Mouse (Mus musculus) stomach, embryonic 16.5 days (tissue): Measurements from ENCODE around the gene Ikbke. TPM values are rescaled to one million over a fixed set of nuclear protein-coding genes. Genes with fewer than 3 reads are reported as not detected.

Experiments used
- ATAC-seq: fragments of 200-750 bp; cut with Nextera tagmentation; 2 replicates; pipeline ENCODE4 v1.8.0; 2017; ENCODE audit warnings: moderate number of reproducible peaks, moderate TSS enrichment; ENCODE audit not compliant: insufficient read depth, low FRiP score
- H3K27ac ChIP-seq: fragments of 300-500 bp; sonication (generic); 2 replicates; pipeline ENCODE4 v1.5.1; 2014; ENCODE audit warnings: low read length
- H3K27me3 ChIP-seq: fragments of 300-500 bp; sonication (generic); 2 replicates; pipeline ENCODE4 v1.6.1; 2014; ENCODE audit warnings: low read length, control low read depth, mixed read lengths; ENCODE audit not compliant: control insufficient read depth, insufficient read depth
- H3K36me3 ChIP-seq: fragments of 300-500 bp; sonication (generic); 2 replicates; pipeline ENCODE4 v1.6.1; 2014; ENCODE audit warnings: low read length; ENCODE audit not compliant: control insufficient read depth, insufficient read depth
- H3K4me1 ChIP-seq: fragments of 300-500 bp; sonication (generic); 2 replicates; pipeline ENCODE4 v1.6.1; 2014; ENCODE audit warnings: low read length, control low read depth, mixed read lengths; ENCODE audit not compliant: control insufficient read depth, insufficient read depth
- H3K4me2 ChIP-seq: fragments of 300-500 bp; sonication (generic); 2 replicates; pipeline ENCODE4 v1.6.1; 2014; ENCODE audit warnings: low read depth, low read length, mixed read lengths
- H3K4me3 ChIP-seq: fragments of 300-500 bp; sonication (generic); replicated peaks from 2 replicates; pipeline ENCODE4 v1.5.1; 2014; ENCODE audit warnings: mild to moderate bottlenecking, low read length
- H3K9ac ChIP-seq: fragments of 300-500 bp; sonication (generic); 2 replicates; pipeline ENCODE4 v1.6.1; 2014; ENCODE audit warnings: low read length
- H3K9me3 ChIP-seq: fragments of 300-500 bp; sonication (generic); replicated peaks from 2 replicates; pipeline ENCODE4 v1.6.1; 2016; ENCODE audit warnings: low read length, control low read depth; ENCODE audit not compliant: control insufficient read depth
- WGBS: fragments of 180-500 bp; shearing (Covaris S2); extraction: QIAGEN DNeasy Blood & Tissue Kit; methylation state at CpG from one replicate; pipeline ENCODE4 v1.1.7; 2014; 5-methylcytosine and 5-hydroxymethylcytosine counted together
- polyA plus RNA-seq: library from polyadenylated mRNA; unstranded; fragments of >200 nt; fragmentation: Nextera tagmentation; extraction: Ambion mirVana; gene quantifications from 2 replicates; pipeline ENCODE4 v1.2.1, GENCODE M21; 2015

Gene Ikbke
- polyA plus RNA-seq, 1 experiment from 2014 or later, result 8.1 TPM

DNA sequence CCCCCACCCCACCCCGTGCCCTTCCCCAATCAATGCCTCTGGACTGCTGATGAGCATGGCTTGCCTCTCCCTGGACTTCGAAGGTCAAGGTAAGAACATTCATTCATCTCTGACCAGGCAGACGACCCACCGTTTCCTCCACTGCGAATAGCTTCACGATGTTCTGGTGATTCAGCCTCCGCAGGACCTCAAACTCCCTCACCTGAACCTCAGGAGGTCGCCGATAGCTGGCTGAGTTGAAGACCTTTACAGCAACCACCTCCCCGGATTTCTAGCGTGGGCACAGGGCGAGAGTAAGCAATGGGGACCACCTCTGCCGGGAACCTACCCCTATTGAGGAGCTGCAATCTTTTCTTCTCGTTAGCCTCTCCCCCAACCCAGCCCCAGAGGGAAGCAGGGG, 3.8 kb downstream of the Ikbke start:
- Histone ChIP-seq H3K4me3 (no peak overlapping the region), H3K9ac (no peak overlapping the region), H3K36me3 (no peaks in the 10 kb centered on the region), H3K27me3 (no peaks in the 10 kb centered on the region), H3K4me1 (peaks cover 25% of the 10 kb centered on the region), H3K9me3 (no peaks in the 10 kb centered on the region), H3K27ac (no peak overlapping the region), H3K4me2 (no peak overlapping the region)
- WGBS, result 60% methylated on average over 14 of the region's 14 CpGs
- ATAC-seq, result no peak

GRCm38 (mm10) chr1:131274725-131275539, 4.5 kb downstream of the Ikbke start:
- H3K27me3 ChIP-seq, result no peaks in the 10 kb centered on the region
- H3K36me3 ChIP-seq, result no peaks in the 10 kb centered on the region
- no peaks in the 10 kb centered on the region for H3K9me3 ChIP-seq
- peaks cover 21% of the 10 kb centered on the region for H3K4me1 ChIP-seq
- ATAC-seq, result peak; percentile 26; the same call in 1 of the 2 replicates
- H3K9ac ChIP-seq, result no peak overlapping the region
- WGBS, result 38% methylated on average over 22 of the region's 22 CpGs
- no peak overlapping the region for H3K4me2 ChIP-seq
- no peak overlapping the region for H3K4me3 ChIP-seq
- no peak overlapping the region for H3K27ac ChIP-seq

DNA sequence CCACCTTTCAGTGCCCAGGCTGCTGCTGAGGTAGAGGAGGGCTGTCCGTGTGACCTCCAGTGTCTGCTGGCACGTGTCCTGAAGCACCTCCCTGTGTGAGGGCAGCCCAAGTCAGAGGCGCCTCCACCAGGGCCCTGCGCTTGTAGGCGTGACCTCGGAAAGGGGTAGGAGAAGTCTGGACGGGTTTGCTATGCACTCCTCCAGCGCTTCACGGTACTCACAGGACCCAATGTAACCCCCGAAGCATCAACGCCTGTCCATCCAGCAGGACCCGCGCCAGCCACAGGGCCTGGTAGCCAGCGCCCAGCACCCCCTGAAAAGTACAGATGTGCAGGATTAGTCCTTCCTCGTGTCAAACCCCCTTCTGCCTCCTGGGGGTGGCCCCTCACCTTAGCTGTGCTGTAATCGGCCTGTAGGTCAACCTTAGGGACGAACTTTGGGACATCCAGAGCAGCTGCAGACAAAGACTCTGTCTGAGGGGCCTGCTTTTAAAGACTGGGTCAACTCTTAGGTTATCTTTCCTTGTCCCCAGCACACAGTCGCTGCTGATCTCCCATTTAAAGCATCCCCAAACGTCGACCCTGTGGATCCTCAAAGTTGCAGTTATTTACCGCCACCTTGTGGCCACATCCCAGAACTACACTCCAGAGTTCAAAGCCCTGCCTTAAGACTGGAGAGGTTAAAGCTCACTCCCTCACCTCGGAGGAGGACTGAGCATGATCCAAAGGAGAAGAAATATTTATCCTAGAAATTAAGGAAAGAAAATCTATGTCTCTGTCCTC, 9.4 kb downstream of the Ikbke start:
- WGBS, result 40% methylated on average over 22 of the region's 22 CpGs
- Histone ChIP-seq H3K9me3 (no peaks in the 10 kb centered on the region), H3K9ac (no peak overlapping the region), H3K4me1 (peaks cover 6% of the 10 kb centered on the region; the same call in 1 of the 2 replicates), H3K27me3 (no peaks in the 10 kb centered on the region), H3K27ac (no peak overlapping the region), H3K4me3 (no peak overlapping the region), H3K4me2 (no peak overlapping the region), H3K36me3 (no peaks in the 10 kb centered on the region)
- peak; percentile 6; the same call in 1 of the 2 replicates for ATAC-seq

GRCm38 (mm10) chr1:131268776-131269175, 10.6 kb downstream of the Ikbke start:
- no peak overlapping the region for H3K27ac ChIP-seq

DNA sequence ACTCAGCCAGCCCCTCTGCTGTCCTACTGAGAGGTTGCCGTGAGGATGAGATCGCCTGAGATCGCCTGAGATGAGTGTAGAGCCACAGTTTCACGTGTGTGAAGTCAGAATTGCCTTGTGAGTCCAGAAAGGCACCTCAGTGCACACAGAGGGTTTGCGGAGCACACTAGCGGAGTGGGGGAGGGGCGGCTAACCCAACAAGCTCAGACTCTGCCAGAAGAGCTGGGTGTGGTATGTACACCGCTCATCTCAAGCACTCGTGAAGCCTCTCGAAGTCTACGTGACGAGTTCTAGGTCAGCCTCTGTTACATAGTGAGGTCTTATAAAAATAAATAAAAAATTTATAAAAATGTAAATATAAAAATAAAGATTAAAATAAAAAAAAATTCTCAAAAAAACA, 15.5 kb downstream of the Ikbke start:
- no peaks in the 10 kb centered on the region for H3K27me3 ChIP-seq
- H3K9ac ChIP-seq, result no peak overlapping the region
- H3K9me3 ChIP-seq, result no peaks in the 10 kb centered on the region
- H3K4me3 ChIP-seq, result no peak overlapping the region
- no peak overlapping the region for H3K27ac ChIP-seq
- no peak overlapping the region for H3K4me2 ChIP-seq
- 65% methylated on average over 12 of the region's 12 CpGs for WGBS
- ATAC-seq, result no peak
- H3K4me1 ChIP-seq, result no peaks in the 10 kb centered on the region
- no peaks in the 10 kb centered on the region for H3K36me3 ChIP-seq

More at GRCm38 (mm10) chr1:131268776-131269175, 10.6 kb downstream of the Ikbke start:
- Histone ChIP-seq H3K36me3 (no peaks in the 10 kb centered on the region), H3K4me2 (no peak overlapping the region), H3K9me3 (no peaks in the 10 kb centered on the region), H3K4me3 (no peak overlapping the region), H3K9ac (no peak overlapping the region), H3K27me3 (no peaks in the 10 kb centered on the region), H3K4me1 (no peaks in the 10 kb centered on the region)
- ATAC-seq, result no peak
- whole genome bisulfite sequencing, result 82% methylated on average over 10 of the region's 10 CpGs

GRCm38 (mm10) chr1:131260309-131260656, 19.1 kb downstream of the Ikbke start:
- no peak for ATAC-seq
- H3K4me3 ChIP-seq, result no peak overlapping the region
- no peaks in the 10 kb centered on the region for H3K9me3 ChIP-seq
- 28% methylated on average over 10 of the region's 10 CpGs for WGBS
- no peaks in the 10 kb centered on the region for H3K27me3 ChIP-seq
- no peak overlapping the region for H3K4me2 ChIP-seq
- H3K4me1 ChIP-seq, result no peaks in the 10 kb centered on the region
- no peaks in the 10 kb centered on the region for H3K36me3 ChIP-seq
- no peak overlapping the region for H3K27ac ChIP-seq
- H3K9ac ChIP-seq, result no peak overlapping the region

- ATAC-seq, result no peak
- no peak overlapping the region for H3K4me3 ChIP-seq
- WGBS, result 70% methylated on average over 10 of the region's 10 CpGs
Measured at GRCm38 (mm10) chr1:131259632-131260308, 19.6 kb downstream of the Ikbke start.

DNA sequence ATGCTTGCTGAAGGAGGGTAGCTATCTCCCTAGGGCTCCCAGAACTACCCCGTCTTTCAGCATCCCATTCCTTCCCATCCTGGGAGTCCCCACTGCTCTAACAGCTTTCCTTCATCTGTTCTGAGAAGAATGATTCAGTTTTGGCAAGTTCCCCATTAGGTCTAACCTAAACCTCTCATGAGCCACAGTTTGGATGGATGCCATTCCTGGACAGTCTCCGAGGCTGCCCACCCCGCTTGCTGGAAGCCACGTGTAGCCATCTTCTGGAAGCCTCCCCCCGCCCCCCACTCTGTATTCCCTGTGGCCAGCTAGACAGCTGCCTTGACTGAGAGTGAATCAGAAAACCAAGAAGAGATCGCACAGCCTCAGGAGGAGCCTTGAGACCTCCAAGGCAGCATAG, 22.1 kb downstream of the Ikbke start:
- H3K4me3 ChIP-seq, result no peak overlapping the region
- no peak overlapping the region for H3K9ac ChIP-seq
- H3K4me1 ChIP-seq, result peaks cover 5% of the 10 kb centered on the region
- H3K9me3 ChIP-seq, result no peaks in the 10 kb centered on the region
- no peaks in the 10 kb centered on the region for H3K27me3 ChIP-seq
- WGBS, result 64% methylated on average over 6 of the region's 6 CpGs
- no peak for ATAC-seq
- no peaks in the 10 kb centered on the region for H3K36me3 ChIP-seq
- H3K4me2 ChIP-seq, result no peak overlapping the region
- no peak overlapping the region for H3K27ac ChIP-seq

More at GRCm38 (mm10) chr1:131259632-131260308, 19.6 kb downstream of the Ikbke start:
- H3K27ac ChIP-seq, result no peak overlapping the region
- no peaks in the 10 kb centered on the region for H3K4me1 ChIP-seq
- H3K36me3 ChIP-seq, result no peaks in the 10 kb centered on the region
- H3K4me2 ChIP-seq, result no peak overlapping the region
- H3K9ac ChIP-seq, result no peak overlapping the region
- H3K9me3 ChIP-seq, result no peaks in the 10 kb centered on the region
- H3K27me3 ChIP-seq, result no peaks in the 10 kb centered on the region
